Mouse (Mus musculus) kidney, adult 2 months (tissue): ENCODE data around the gene Olfr872.

Source experiments
- CTCF ChIP-seq: fragments of 200-500 bp; conservative IDR thresholded peaks from 2 replicates; pipeline ENCODE4 v1.5.1; 2011; ENCODE audit warnings: low read depth, mild to moderate bottlenecking, control low read depth, low read length, moderate library complexity, mixed read lengths; ENCODE audit not compliant: insufficient read depth, insufficient read length
- POLR2A ChIP-seq: fragments of 200-500 bp; IDR thresholded peaks from one replicate; pipeline ENCODE4 v1.6.1; 2011; ENCODE audit warnings: low read depth, low read length, control low read depth

GRCm38 (mm10) chr9:20210812-20211211, 26.1 kb upstream of the Olfr872 start:
- TF ChIP-seq POLR2A = no peak
- no peak for TF ChIP-seq CTCF
